In genomic region chr5:41762141-41762946, GRCm38 (mm10) we compare ENCODE assay signal across 9 mouse cellular contexts. TPM values are rescaled to one million over a fixed set of nuclear protein-coding genes. Genes with fewer than 3 reads are reported as not detected.
DNase-seq lines count a peak whose midpoint lies in the region; ATAC-seq lines count a peak whose summit lies in the region.
"Had no signal": no experiment of that assay in that cellular context is flagged by ENCODE, and none has a peak within 500 bp of the region (broad histone marks: within the 10 kb centered on the region; RNA-seq: fewer than 3 reads in every experiment).

No protein-coding gene starts in this region.

- peak overlapping the region in 1 of 2 experiments; percentile 40; a peak in 2 of 4 replicates for H3K4me3 ChIP-seq in heart, embryonic 14.5 days (ENCODE audit: control insufficient read depth in 1 of 2, insufficient read depth in 1 of 2, low read depth in 1 of 2, low read length in 2 of 2)
- peak overlapping the region; percentile 35 for H3K4me3 ChIP-seq in hindbrain, embryonic 13.5 days
- H3K4me3 ChIP-seq in midbrain, embryonic 15.5 days = peak overlapping the region; percentile 8

- H3K9ac ChIP-seq in heart, embryonic 14.5 days (ENCODE audit: low read length) = no peak overlapping the region
- H3K9ac ChIP-seq in hindbrain, embryonic 13.5 days = no peak overlapping the region
- no peak overlapping the region for H3K9ac ChIP-seq in midbrain, embryonic 15.5 days

- intact Hi-C loops in heart, postnatal 14 days (cut with DNase I) = no loop called here

- H3K4me1 ChIP-seq in heart, embryonic 14.5 days (ENCODE audit: control insufficient read depth in 2 of 2, insufficient read depth in 2 of 2, low read length in 2 of 2) = peaks cover 4 to 15% of the 10 kb centered on the region in 2 experiments; a peak in 1 of 4 replicates
- peaks cover 37% of the 10 kb centered on the region for H3K4me1 ChIP-seq in hindbrain, embryonic 13.5 days (replicated peaks)
- peaks cover 31% of the 10 kb centered on the region for H3K4me1 ChIP-seq in midbrain, embryonic 15.5 days

- H3K9me3 ChIP-seq in heart, embryonic 14.5 days (ENCODE audit: control insufficient read depth, low read length) = no peaks in the 10 kb centered on the region
- no peaks in the 10 kb centered on the region for H3K9me3 ChIP-seq in hindbrain, embryonic 13.5 days
- H3K9me3 ChIP-seq in midbrain, embryonic 15.5 days = no peaks in the 10 kb centered on the region

- H3K4me2 ChIP-seq in heart, embryonic 14.5 days (ENCODE audit: low read length) = 0 out of 2 replicates have a peak overlapping the region, but pooled peaks have one; percentile 30
- H3K4me2 ChIP-seq in hindbrain, embryonic 13.5 days = peak overlapping the region; percentile 21; the same call in 1 of the 2 replicates
- peak overlapping the region; percentile 21; the same call in 1 of the 2 replicates for H3K4me2 ChIP-seq in midbrain, embryonic 15.5 days

- H3K27ac ChIP-seq in heart, embryonic 14.5 days (replicated peaks in 1 of 2; ENCODE audit: control insufficient read depth in 1 of 2, insufficient read depth in 1 of 2, low read depth in 2 of 2, low read length in 2 of 2) = no peak overlapping the region
- no peak overlapping the region for H3K27ac ChIP-seq in hindbrain, embryonic 13.5 days
- no peak overlapping the region for H3K27ac ChIP-seq in midbrain, embryonic 15.5 days

- 6% methylated on average over 27 of the region's 27 CpGs for WGBS in heart, embryonic 14.5 days
- WGBS in hindbrain, embryonic 13.5 days = 2% methylated on average over 27 of the region's 27 CpGs
- whole genome bisulfite sequencing in midbrain, embryonic 15.5 days = 2% methylated on average over 27 of the region's 27 CpGs

- peaks cover 97% of the 10 kb centered on the region for H3K27me3 ChIP-seq in heart, embryonic 14.5 days (ENCODE audit: control insufficient read depth, insufficient read depth, low read length)
- peaks cover 95% of the 10 kb centered on the region for H3K27me3 ChIP-seq in hindbrain, embryonic 13.5 days
- H3K27me3 ChIP-seq in midbrain, embryonic 15.5 days (replicated peaks) = peaks cover 91% of the 10 kb centered on the region

- DNase-seq in heart, postnatal 14 days = no peak
- DNase-seq in ZHBTc4 (ENCODE audit: low read depth, low spot score) = peak; percentile 26
- DNase-seq in frontal cortex, postnatal 36 days (ENCODE audit: low spot score in 2 of 2) = no peak
- DNase-seq in urinary bladder, postnatal 25 days (ENCODE audit: low spot score) = no peak
- DNase-seq in cerebellum, postnatal 4 days (ENCODE audit: low spot score in 2 of 2) = no peak

- ATAC-seq in heart, embryonic 14.5 days (ENCODE audit: insufficient number of reproducible peaks, insufficient read depth, low FRiP score, low read depth) = no peak
- no peak for ATAC-seq in hindbrain, embryonic 13.5 days (ENCODE audit: low FRiP score)
- no peak for ATAC-seq in midbrain, embryonic 15.5 days (replicated peaks)

- H3K36me3 ChIP-seq in heart, embryonic 14.5 days (ENCODE audit: control insufficient read depth, insufficient read depth, low read length) = no peaks in the 10 kb centered on the region
- no peaks in the 10 kb centered on the region for H3K36me3 ChIP-seq in hindbrain, embryonic 13.5 days
- H3K36me3 ChIP-seq in midbrain, embryonic 15.5 days (replicated peaks) = no peaks in the 10 kb centered on the region

RNA-seq across cellular contexts. Expression of gene Nkx3-2, which starts 2.0 kb away (rescaled TPM):
- not detected in 2 replicates for polyA plus RNA-seq in heart, embryonic 14.5 days (2014; fragmentation: Nextera tagmentation; extraction: Ambion mirVana)
- total RNA-seq in heart, postnatal 14 days (2021) = not detected
- polyA plus RNA-seq in hindbrain, embryonic 13.5 days (2015; fragmentation: Nextera tagmentation; extraction: Ambion mirVana) = 0.14 TPM in 1 of 2 replicates, not detected in the other
- polyA plus RNA-seq in midbrain, embryonic 15.5 days (2015; fragmentation: Nextera tagmentation; extraction: Ambion mirVana) = not detected in 2 replicates
- polyA plus RNA-seq: testis, adult 2 months had no signal

RNA-seq across cellular contexts. Expression of gene Rab28, which starts 54.4 kb away (rescaled TPM):
- 46.3 and 51.0 TPM in 2 replicates for polyA plus RNA-seq in heart, embryonic 14.5 days (2014; fragmentation: Nextera tagmentation; extraction: Ambion mirVana)
- 10 to 100 TPM; 63.6 to 66.6 TPM for total RNA-seq in heart, postnatal 14 days (2021)
- polyA plus RNA-seq in hindbrain, embryonic 13.5 days (2015; fragmentation: Nextera tagmentation; extraction: Ambion mirVana) = 68.8 and 71.8 TPM in 2 replicates
- polyA plus RNA-seq in midbrain, embryonic 15.5 days (2015; fragmentation: Nextera tagmentation; extraction: Ambion mirVana) = 64.4 and 66.4 TPM in 2 replicates
